Mouse (Mus musculus): ENCODE measurements around the gene Ypel2.

The Ypel2 gene

DNA sequence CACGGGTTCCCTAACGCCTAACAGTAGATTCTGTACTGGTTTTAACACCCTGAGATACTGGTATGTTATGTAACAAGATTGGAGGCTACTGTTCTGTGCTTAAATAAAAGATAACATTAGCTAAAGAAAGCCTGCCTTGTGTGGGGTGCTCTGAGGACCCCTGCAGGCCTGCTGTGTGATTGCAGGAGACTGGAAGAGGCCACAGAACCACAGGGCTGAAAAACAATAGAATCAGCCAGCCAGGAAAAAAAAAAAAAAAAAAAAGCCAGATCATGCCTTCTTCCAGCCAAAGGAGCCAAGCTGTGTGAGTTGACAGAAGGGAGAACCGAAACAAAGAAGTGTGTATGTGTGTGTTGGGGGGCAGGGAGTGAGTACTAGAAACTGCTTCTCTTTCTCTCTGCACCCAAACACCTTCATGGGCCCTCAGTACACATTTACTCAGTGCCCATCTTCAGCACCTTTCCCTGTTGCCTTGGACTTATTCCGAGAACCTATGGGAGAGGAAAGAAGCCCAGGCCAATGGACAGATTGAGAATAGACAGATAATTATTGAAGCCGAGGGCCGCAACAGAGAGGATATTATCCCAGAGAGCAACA lies 2.2 kb upstream of the Ypel2 start:
- DNase-seq (ENCODE audit: low spot score) = peak; percentile 66

DNA sequence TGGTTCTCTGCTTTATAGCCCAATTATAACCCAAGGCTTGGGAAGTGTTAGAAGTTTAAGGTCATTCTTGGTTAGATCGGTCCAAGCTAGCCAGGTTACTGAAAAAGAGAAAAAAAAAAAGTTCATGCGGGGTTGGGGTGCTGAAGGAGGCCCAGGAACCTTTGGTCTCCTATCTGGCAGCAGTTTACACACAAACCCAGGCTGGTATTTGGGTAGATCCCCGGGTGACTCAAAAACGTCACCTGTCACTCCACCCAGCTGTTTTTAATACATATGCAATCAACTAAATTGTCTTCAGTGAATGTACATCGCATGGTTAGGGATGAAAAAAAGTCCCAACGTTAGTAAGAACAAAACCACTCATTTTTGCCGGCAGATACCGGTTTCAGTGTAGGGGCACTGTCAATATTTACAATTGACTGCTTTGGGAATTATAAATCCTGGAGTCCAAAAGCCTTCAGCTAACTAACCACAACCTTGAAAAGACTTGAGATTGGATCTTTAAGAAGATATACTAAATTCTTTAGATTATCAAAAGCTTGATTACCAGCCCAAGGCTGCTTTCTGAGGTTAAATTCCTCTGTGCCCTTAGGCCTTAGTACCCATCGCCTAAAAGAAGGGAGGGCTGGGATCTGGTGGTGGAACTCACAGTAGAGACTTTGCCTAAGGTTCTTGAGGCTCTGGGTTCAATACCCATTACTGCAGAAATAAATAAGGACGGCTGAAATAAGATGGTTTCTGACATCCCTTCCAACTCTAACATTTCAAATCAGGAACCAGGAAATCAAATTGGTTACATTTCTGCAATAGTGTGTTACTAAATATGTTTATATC lies 1.5 kb upstream of the Ypel2 start:
- DNase-seq (ENCODE audit: low spot score) = no peak

DNA sequence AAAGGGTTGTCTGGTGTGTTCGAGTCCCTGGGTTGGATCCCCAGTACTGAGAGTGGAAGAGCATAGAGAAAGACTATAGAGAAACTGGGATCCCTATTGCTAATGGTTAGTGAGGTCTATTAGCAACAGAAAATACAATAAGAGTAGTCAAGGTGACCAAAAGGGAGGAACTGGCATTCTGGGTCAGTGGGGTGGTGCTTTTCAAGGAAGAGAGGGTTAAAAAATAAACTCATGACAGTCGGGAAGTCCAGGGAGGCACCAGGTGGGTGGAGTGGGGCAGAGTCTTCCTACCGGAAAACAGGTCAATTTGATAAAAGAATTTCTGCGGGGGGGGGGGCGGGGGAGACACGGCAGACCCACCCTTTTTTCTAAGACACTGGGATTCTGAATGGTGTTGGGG lies 823 bp upstream of the Ypel2 start:
- DNase-seq (ENCODE audit: low spot score) = no peak

DNA sequence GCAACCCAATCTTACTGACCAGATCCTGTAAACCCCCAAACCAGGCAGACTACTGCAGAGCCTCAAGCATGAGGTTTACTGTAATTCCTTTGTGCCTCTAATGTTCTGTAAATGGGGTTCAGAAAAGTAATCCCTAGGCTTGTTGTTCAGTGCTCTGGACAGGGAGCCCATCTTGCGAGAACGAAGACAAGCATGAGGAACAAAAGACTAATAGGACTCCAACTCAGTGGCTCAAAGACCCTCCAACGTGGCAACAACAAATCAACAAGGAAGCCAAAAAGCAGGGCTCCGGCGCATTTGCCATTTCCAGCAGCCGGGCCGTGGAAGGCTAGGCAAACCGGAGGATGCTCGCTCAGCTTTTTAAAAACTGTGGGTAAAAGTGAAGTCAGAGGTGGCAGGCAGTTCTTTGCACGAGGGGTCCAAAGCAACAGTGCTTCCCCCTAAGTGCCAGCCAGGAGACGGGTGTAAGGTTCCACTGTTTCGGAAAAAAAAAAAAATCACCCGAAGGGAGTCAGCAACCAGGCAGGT lies 982 bp downstream of the Ypel2 start:
- DNase-seq (ENCODE audit: low spot score) = no peak

DNA sequence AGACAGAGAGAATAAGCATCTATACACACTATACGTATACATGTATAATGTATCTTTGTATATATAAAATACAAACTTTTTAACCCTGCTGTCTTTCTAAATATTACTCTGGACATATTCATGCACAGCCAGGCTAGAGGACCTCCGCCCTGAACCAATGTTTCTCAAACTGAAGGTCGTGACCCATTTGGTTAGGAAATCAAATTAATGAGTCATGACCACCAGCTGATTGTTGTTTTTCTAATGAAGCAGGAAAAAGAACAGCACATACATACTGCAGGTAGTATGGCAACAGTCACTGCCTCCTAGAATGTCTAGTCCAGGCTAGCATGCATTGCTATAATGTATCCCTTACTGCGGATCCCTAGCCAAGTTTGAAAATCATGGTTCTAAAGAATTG lies 2.3 kb downstream of the Ypel2 start:
- DNase-seq (ENCODE audit: low spot score) = no peak

DNA sequence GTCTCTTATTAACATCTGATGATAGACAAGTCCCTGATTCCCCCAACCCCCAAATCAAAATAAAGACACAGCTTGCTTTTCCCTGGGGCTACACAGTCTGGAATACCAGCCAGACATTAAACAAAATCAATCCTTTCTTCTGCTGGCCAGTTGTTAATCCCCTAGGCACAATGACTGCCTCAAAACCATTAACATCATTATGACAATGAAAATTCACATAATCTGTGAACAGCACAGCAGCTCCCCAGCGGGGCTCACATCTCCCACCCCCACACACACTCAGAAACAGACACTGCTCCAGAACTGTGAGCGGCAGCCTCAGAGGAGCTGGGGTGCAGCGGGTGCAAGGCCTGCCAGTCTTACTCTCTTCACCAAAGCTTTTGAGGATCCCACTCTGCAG lies 3.2 kb downstream of the Ypel2 start:
- no peak for DNase-seq (ENCODE audit: low spot score)

DNA sequence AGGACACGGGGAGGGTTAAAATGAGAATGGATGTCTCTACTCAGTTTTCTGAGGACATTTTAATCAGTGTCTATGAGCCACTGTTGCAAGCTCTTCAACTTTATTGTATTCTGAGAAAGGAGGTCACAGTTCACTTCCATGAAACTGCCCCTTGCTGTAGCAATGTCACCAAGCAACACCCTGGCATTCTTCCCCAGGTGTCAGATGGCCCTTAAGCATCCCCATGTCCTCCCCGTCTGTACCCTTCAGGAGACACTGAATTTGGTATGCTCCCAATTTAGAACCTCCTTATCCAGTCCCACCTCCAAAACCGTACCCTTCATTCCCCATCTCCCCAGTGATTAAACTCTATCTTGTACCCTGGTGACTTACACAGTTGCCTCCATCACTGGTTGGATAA lies 8.5 kb downstream of the Ypel2 start:
- DNase-seq (ENCODE audit: low spot score) = no peak

DNA sequence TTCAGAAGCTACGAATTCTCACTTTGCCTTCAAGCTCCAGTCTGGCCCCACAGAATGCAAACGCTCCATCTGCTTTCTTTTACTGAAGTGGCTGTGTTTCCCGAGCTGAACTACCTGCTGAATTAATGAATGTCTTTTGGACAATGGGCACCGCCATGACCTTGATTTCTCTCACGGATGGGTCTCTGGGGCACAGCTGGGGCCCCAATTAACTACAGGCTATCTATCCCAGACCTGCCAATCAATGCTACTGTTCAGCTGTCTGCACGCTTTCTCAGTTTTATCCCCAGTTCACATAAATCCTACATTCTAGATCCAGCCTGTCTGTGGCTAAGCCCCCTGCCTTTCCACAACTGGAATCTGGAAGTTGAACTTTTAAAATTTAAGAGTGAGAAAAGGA lies 10.5 kb downstream of the Ypel2 start:
- no peak for DNase-seq (ENCODE audit: low spot score)

DNA sequence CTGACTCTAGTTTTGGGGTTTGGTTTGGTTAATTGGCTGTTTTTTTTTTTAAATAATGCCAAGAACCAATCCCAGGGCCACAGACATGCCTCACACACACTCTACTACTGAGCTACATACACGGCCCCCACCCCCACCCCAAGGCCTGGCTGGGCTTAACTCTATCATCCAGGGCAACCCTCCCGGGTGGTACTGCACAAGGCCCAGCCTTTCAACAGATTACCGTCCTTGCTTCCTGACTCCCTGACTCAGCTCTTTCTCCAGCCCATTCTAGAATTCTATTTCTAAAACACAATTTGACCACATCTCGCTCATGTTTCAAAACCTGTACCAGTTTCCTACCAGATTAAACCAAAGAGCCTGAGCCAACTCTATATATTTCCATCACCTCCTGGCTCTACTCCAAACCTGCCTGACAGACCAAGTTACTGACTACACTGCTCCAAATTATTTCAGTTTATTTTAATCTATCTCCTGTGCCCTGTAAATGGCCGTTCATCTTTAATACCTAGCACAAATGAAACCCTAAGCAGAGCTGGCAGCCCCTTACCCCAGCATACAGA lies 12.2 kb downstream of the Ypel2 start:
- no peak for DNase-seq (ENCODE audit: low spot score)

DNA sequence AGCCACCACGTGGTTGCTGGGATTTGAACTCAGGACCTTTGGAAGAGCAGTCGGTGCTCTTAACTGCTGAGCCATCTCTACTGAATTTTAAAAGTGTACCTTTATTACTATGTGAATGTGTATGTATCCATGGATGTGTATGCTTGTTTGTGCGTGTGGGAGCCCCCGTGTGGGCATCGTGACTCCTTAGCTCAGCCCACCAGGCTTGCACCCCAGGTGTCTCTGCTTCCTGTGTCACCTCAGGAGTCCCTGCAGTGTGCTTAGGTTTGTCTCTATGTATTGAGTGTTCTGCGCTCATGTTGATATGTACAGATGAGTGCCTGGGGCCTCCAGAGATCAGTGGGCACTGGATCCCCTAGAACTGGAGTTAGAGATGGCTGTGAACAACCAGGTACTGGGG lies 13.0 kb downstream of the Ypel2 start:
- DNase-seq (ENCODE audit: low spot score) = no peak

DNA sequence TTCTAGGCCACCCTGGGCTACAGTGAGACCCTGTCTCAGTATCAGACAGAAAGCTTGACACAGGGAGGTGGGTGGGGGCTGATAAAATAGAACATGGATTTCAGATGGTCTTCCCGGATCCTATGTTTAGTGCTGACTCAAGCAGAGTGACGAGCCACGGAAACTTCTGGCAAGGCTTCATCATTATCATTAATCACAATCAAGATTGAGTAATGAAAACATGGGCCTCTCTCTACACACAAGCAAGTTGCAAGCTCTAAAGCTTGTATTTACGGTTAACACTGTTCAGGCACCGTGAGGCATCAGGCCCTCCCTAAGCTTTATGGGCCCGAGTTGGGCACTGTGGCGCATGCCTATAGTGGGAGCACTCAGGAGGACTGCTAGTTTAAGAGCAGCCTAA lies 13.7 kb downstream of the Ypel2 start:
- no peak for DNase-seq (ENCODE audit: low spot score)

DNA sequence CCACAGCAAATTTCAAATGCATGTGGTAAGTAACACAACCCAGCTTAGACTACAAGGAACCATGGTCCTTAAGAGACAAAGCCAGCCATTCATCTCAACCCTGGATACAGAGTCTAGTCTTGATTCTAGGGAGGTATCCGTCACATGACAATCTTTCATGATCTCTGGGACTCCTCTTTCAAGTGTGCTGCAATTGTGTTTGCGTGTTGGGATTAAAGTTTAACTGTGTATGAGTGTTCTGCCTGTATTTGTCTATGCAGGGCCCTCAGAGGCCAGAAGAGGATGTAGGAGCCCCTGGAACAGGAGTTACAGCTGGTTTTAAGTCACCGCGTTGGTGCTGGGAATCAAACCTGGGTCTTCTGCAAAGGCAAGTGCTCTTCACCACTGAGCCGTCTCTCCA lies 16.3 kb downstream of the Ypel2 start:
- no peak for DNase-seq (ENCODE audit: low spot score)

DNA sequence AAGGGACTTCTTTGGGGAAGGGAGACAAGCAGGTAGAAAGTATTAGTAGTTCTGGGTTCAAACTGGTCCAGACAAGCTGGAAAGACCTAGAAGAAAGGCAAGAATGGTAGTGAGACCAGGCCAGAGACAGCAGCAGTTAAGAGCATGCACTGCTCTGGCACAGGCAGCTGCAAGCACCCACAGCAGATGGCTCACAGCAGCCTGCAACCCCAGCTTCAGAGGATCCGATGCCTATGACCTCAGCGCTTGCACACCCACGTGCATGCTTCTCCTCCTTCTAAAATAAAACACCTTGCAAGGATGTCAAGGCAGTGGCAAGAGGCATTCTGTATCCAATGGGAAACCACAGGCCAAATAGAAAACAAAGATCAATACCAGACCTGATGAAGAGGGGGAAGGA lies 19.1 kb downstream of the Ypel2 start:
- DNase-seq (ENCODE audit: low spot score) = no peak

DNA sequence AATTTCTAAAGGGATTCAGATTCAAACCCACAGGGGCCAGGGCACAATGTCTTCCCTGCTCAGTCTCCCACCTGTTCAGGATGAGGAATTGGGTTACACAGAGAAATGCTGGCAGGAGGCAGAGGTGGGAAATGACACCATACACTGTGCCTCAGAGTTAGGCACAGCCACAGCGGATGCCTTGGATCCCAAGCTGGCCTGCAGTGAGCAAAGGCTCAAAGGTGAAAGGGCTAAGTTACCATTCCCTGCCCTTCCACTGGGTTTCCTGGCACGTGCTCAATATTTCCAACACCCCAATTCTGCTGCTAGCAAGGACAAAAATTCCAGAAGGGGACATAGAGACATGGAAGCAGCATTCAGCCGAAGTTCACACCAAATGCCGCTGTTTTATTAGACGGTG lies 20.3 kb downstream of the Ypel2 start:
- DNase-seq (ENCODE audit: low spot score) = no peak

DNA sequence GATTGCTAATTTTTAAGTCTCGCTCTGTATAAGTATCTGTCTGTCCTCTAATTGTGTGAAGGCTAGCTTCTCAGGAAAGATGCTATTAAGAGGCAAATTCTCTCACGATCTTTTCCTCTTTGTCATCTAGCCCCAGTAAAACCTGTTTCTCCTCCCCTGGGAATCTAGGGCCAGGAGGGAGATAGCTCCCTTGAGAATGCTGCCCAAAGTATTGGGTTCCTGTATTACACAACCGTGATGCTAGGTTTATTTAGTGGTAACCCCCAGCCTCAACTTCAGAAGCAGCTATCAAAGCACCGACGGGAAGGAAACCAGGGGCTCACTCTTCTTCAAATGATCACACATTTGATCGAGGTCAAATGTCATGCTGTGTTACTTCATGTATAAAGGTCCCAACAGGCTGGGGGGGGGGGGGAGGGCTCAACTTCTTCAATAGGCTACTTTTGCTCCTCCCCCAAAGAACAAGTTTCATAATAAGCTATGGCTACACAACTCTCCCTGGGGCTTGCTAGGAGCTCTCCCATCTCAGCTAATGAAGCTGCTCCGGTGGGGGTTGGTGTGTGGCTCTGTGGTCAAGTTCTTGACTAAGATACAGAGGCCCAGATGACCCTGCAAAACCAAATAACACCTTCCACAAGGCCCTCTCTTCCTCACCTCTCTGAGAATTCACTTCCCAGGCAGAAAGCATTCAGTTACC lies 22.3 kb downstream of the Ypel2 start:
- no peak for DNase-seq (ENCODE audit: low spot score)

DNA sequence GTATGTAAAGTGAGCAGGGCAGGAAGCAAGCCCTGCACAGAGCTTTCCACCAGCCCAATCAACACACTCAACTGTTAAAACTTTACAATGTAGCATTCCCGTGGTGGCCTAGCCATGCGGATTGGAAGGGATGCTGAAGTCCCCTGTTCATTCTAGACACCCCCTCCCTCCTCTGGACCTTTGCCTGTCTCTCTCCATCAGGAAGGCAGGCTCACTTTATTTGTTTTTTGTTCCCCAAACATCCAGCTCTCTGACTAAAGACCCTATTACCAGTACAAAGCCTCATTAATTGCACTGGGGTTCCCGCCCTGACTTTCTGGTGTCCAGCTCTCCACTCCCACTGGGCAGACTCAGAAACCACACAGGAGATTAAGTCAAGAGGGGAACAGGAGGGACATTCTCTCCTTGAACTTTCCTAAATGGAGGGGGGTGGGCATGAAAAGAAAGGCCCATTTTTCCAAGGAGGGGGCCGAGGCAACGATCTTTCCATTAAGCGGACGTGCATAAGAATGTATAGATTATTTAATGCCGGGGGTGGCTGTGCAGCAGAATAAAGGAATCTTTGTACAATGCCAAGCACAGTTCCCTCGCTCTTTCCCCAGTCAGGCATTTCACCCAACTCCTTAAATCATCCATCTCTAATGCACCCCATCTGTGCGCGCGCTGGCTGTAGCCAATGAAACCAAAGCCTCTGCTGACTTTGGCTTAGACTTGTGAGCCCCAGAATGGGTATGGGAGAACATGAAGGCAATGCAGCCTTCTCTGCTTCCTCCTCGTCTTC lies 24.3 kb downstream of the Ypel2 start:
- DNase-seq (ENCODE audit: low spot score) = no peak

DNA sequence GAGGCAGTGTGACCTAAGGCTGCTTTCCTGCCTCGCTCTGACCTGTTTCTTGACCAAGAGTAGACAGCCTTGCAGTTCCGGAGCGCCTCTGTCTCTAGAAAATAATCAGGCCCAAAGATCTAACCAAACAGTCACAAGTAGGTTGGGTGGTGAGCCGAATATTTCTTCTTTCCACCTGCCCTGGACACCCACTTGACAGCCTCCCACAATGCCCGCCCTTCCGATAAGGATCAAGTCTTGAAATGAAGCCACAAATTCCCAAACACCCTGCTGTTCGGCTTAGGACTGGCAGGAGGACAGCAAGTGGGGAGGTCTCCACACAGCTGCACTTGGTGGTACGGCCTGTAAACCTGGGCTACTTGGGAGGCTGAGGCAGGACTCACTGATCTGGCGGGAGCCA lies 26.0 kb downstream of the Ypel2 start:
- DNase-seq (ENCODE audit: low spot score) = no peak

DNA sequence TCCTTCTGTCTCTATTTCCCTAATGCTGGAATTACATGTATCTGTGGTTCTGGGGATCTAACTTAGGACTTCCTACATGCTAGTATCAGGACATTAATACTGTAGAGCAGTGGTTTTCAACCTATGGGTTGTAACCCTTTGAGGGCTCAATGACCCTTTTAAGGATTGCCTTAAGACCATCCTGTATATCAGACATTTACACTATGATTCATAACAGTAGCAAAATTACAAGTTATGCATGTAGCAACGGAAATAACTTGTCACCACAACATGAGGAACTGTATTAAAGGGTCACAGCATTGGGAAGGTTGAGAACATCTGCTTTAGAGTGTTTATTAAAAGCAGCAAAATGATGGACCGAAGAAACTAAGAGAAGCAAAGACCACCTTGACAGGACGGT lies 26.8 kb downstream of the Ypel2 start:
- no peak for DNase-seq (ENCODE audit: low spot score)

DNA sequence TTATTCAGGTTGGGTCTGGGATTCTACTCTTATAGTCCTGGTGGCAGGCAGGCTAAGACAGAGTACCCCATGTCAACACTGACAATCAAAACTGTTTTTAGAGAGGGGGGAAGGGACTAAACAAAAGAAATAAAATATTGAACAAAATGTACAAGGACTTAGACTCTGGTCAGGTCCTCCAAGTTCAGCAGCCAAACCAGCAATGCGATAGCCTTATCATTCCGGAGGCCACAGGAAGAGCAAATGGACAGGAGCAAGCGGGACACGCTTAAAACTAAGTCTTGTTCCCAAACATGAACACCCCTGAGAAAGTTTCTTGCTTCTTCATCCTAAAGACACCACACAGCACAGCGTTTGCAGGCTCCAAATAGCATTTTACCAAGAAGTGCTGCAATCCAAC lies 28.4 kb downstream of the Ypel2 start:
- no peak for DNase-seq (ENCODE audit: low spot score)

DNA sequence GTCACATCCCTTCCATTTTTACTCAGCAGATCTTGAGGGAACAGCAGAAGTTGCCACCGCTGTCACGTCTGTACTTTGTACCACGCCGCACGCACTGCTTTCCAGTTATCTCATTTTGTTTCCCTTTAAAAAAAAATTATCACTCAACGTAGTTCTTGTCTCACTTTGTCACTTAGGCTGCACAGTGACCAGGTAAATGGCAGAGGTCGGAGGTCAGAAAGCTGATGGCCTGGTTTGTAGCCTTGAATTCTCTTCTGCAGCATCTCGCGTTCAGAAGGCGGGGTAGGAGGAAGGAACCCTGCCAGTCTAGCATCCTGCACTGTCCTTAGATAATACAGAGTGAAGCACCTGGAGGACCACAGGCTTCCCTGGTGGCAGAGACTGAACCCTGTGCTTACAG lies 29.8 kb downstream of the Ypel2 start:
- DNase-seq (ENCODE audit: low spot score) = no peak

DNA sequence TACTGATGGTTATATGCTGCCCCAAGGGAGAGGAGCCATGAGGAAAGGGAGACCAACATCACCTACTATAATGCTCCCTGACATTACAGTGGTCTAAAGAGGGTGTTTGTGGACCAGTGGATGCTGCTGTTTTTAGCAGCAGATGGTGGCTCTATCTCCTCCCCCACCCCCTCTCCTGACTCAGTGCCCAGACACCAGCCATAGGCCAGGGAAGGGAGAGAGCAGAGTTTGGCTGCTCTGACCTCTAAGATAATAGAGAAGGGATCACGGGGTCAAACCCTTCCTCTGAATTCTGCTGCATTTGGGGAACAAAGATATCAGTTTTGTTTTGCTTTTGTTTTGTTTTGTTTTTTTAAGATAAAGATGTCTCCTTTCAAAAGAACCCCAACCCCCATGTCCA lies 30.5 kb downstream of the Ypel2 start:
- DNase-seq (ENCODE audit: low spot score) = no peak

DNA sequence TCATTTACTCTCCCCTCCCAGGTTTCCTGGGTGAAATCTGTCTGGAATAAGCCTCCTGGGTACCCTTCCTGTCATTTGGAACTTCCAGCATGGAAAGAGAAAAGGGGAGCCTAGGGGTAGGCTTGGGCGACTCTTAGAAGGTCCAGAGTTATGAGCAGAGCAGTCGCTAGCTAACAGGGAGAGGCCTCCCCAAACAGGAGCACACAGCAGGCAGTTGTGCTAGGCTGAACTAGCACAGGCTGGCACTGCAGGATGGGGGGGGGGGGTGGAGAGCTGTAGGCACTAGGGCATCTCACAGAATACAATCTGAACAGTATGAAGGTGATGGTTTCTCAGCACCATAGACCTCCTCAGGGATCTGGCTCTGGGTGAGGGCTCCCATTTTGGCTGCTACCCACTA lies 31.1 kb downstream of the Ypel2 start:
- no peak for DNase-seq (ENCODE audit: low spot score)

Measured in ovary, postnatal 36 days (tissue).